Mouse (Mus musculus) myocyte (in vitro differentiated cells): Measurements from ENCODE around the gene Tma7. TPM values are rescaled to one million over a fixed set of nuclear protein-coding genes. Genes with fewer than 3 reads are reported as not detected.

Source experiments
- H3K27me3 ChIP-seq: one replicate; pipeline ENCODE4 v1.6.1; 2011; ENCODE audit not compliant: control insufficient read depth, insufficient read depth, insufficient read length
- H3K36me3 ChIP-seq: one replicate; pipeline ENCODE4 v1.6.1; 2011; ENCODE audit not compliant: control insufficient read depth, insufficient read depth
- H3K4me2 ChIP-seq: one replicate; pipeline ENCODE4 v1.6.1; 2011; ENCODE audit warnings: low read depth, control low read depth
- H3K4me3 ChIP-seq: one replicate; pipeline ENCODE4 v1.5.1; 2011; ENCODE audit warnings: mild to moderate bottlenecking, control low read depth, moderate library complexity
- H3K79me2 ChIP-seq: one replicate; pipeline ENCODE4 v1.6.1; 2011; ENCODE audit not compliant: control insufficient read depth, insufficient read depth
- H3ac ChIP-seq: one replicate; pipeline ENCODE4 v1.6.1; 2011; ENCODE audit not compliant: control insufficient read depth, insufficient read length
- CEBPB ChIP-seq: IDR thresholded peaks from 2 replicates; pipeline ENCODE4 v1.6.1; 2011; ENCODE audit warnings: mild to moderate bottlenecking, moderate library complexity; ENCODE audit not compliant: poor library complexity, insufficient read depth, severe bottlenecking
- E2F4 ChIP-seq: IDR thresholded peaks from one replicate; pipeline ENCODE4 v1.6.1; 2011; ENCODE audit warnings: mild to moderate bottlenecking, control low read depth, moderate library complexity; ENCODE audit not compliant: insufficient read depth
- MAX ChIP-seq: IDR thresholded peaks from one replicate; pipeline ENCODE4 v1.6.1; 2011; ENCODE audit warnings: low read depth, mild to moderate bottlenecking, control low read depth
- MYOD1 ChIP-seq, 3 experiments: IDR thresholded peaks; one replicate each; pipeline ENCODE4 v1.6.1; 2011; ENCODE audit warnings: control low read depth in 2 of 3, low read depth in 2 of 3, mild to moderate bottlenecking in 2 of 3, moderate library complexity in 1 of 3; ENCODE audit not compliant: insufficient read length in 2 of 3, control insufficient read depth in 1 of 3
- MYOG ChIP-seq, 3 experiments: IDR thresholded peaks; one replicate each; pipeline ENCODE4 v1.6.1; 2011; ENCODE audit warnings: control low read depth in 2 of 3, low read depth in 2 of 3, mild to moderate bottlenecking in 2 of 3; ENCODE audit not compliant: insufficient read length in 2 of 3, control insufficient read depth in 1 of 3, insufficient read depth in 1 of 3
- POLR2A ChIP-seq: IDR thresholded peaks from one replicate; pipeline ENCODE4 v1.6.1; 2011; ENCODE audit warnings: low read depth, mild to moderate bottlenecking, control low read depth, moderate library complexity; ENCODE audit not compliant: insufficient read length
- POLR2AphosphoS2 ChIP-seq: IDR thresholded peaks from one replicate; pipeline ENCODE4 v1.6.1; 2011; ENCODE audit warnings: low read depth, control low read depth; ENCODE audit not compliant: insufficient read length
- REST ChIP-seq: IDR thresholded peaks from one replicate; pipeline ENCODE4 v1.6.1; 2011; ENCODE audit warnings: mild to moderate bottlenecking, control low read depth, moderate library complexity; ENCODE audit not compliant: insufficient read depth, insufficient read length
- SRF ChIP-seq: IDR thresholded peaks from one replicate; pipeline ENCODE4 v1.6.1; 2011; ENCODE audit warnings: low read depth; ENCODE audit not compliant: control insufficient read depth, insufficient read length
- TCF12 ChIP-seq: IDR thresholded peaks from one replicate; pipeline ENCODE4 v1.6.1; 2011; ENCODE audit warnings: mild to moderate bottlenecking, control low read depth; ENCODE audit not compliant: poor library complexity, insufficient read depth, severe bottlenecking
- TCF3 ChIP-seq: IDR thresholded peaks from one replicate; pipeline ENCODE4 v1.6.1; 2011; ENCODE audit warnings: low read depth, control low read depth; ENCODE audit not compliant: insufficient read length
- USF1 ChIP-seq: IDR thresholded peaks from one replicate; pipeline ENCODE4 v1.6.1; 2011; ENCODE audit warnings: low read depth, mild to moderate bottlenecking, control low read depth, moderate library complexity
- polyA plus RNA-seq: library from polyadenylated mRNA; unstranded; fragments of >200 nt; fragmentation: generic; extraction: Trizol; gene quantifications from one replicate; pipeline ENCODE4 v1.2.1, GENCODE M21; 2012; ENCODE audit warnings: missing spikeins

Gene Tma7
- polyA plus RNA-seq, 1 experiment, result 271 TPM

DNA sequence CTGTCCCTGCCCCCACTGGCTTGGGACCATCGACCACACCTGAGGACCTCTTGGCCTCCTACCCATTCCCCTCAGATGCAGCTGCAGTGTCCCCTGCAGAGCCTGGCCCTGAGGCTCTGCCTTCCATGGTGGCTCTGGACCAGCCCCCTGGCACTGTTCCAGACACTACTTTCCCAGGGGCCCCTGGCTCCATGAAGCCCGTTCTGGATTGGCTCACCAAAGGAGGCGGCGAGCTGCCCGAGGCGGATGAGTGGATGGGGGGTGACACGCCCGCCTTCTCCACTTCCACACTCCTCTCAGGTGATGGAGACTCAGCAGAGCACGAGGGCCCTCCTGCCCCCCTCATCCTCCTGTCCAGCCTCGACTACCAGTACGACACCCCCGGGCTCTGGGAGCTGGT lies 22.6 kb upstream of the Tma7 start:
- no peaks in the 10 kb centered on the region for H3K36me3 ChIP-seq
- TF ChIP-seq SRF, result no peak
- TF ChIP-seq MYOD1 (IDR thresholded peaks at IDR 0.05; ENCODE audit: control insufficient read depth in 1 of 3, insufficient read length in 2 of 3, low read depth in 2 of 3), result no peak
- no peak for TF ChIP-seq USF1
- TF ChIP-seq CEBPB, result no peak
- no peak for TF ChIP-seq POLR2AphosphoS2
- no peak for TF ChIP-seq TCF3

DNA sequence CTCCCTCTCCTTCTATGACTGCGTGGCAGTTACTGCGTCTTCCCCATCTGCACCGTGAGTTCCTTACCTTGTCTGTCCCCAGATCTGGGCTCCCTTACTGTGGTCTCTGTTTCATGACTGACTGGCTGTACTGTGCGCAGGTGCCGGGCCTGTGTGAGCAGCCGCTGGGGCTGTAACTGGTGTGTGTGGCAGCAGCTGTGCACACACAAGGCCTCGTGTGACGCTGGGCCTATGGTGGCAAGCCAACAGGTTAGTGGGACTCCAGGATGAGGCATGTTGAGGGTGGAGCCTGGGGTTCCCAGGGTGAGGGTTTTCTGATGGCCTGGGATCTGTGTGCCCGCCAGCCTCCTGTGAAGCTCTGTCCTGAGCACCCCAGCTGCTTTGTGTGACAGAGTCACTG lies 21.7 kb upstream of the Tma7 start:
- TF ChIP-seq USF1, result no peak
- no peak for TF ChIP-seq MYOG (IDR thresholded peaks at IDR 0.05; ENCODE audit: control insufficient read depth in 1 of 3, insufficient read depth in 1 of 3, insufficient read length in 2 of 3, low read depth in 2 of 3)
- TF ChIP-seq TCF12, result no peak
- no peak for TF ChIP-seq POLR2AphosphoS2
- no peak for TF ChIP-seq REST
- no peak for TF ChIP-seq E2F4
- no peak for TF ChIP-seq TCF3
- no peak for TF ChIP-seq CEBPB
- no peak for TF ChIP-seq MYOD1 (IDR thresholded peaks at IDR 0.05; ENCODE audit: control insufficient read depth in 1 of 3, insufficient read length in 2 of 3, low read depth in 2 of 3)
- no peak for TF ChIP-seq SRF
- no peak for TF ChIP-seq MAX
- Histone ChIP-seq H3K4me2 (no peak overlapping the region), H3ac (no peak overlapping the region), H3K27me3 (no peaks in the 10 kb centered on the region), H3K36me3 (no peaks in the 10 kb centered on the region), H3K4me3 (no peak overlapping the region), H3K79me2 (no peaks in the 10 kb centered on the region)

More for the DNA sequence above, 22.6 kb upstream of the Tma7 start:
- Histone ChIP-seq H3K4me3 (no peak overlapping the region), H3K27me3 (no peaks in the 10 kb centered on the region), H3ac (no peak overlapping the region), H3K4me2 (no peak overlapping the region), H3K79me2 (no peaks in the 10 kb centered on the region)

DNA sequence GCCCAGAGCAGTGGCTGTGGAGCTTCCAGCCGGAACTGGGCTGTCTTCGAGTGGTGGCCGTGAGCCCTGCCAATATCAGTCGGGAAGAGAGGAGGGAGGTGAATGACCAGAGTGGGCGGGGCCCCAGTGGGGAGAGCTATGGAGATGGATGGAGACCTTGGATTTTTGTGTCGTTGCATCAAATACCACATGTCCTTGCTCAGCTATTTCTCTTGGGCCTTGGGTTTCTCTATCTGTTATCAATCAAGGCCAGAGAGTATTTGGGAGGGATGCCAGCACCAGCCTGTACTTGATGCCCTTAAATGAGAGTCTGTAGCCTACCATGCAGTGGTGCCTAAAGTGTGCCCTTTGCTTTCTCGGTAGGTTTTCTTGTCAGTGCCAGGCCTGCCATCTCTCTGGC lies 20.9 kb upstream of the Tma7 start:
- no peaks in the 10 kb centered on the region for H3K27me3 ChIP-seq

DNA sequence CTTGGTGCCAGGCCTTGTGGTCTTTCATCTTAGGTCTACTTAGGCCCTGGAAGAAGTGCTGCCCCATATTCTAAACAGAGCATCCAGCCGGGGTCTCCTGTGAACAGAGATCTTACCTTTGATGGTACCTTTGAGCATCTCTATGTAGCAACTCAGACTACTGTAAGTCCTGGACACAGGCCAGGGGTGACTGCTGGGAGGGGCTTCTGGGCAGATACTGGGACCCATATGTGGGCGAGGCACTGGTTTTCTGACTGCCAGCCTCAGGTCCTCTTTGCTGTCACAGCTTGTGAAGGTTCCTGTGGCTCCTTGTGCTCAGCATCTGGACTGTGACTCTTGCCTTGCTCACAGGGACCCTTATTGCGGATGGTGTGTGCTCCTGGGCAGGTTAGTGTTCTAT lies 20.2 kb upstream of the Tma7 start:
- no peaks in the 10 kb centered on the region for H3K27me3 ChIP-seq
- H3K36me3 ChIP-seq, result no peaks in the 10 kb centered on the region
- H3K4me2 ChIP-seq, result no peak overlapping the region
- no peaks in the 10 kb centered on the region for H3K79me2 ChIP-seq
- TF ChIP-seq POLR2A (no peak), CEBPB (no peak), MYOG (IDR thresholded peaks at IDR 0.05; ENCODE audit: control insufficient read depth in 1 of 3, insufficient read depth in 1 of 3, insufficient read length in 2 of 3, low read depth in 2 of 3) (no peak)
- H3ac ChIP-seq, result no peak overlapping the region
- H3K4me3 ChIP-seq, result no peak overlapping the region

More for the DNA sequence above, 20.9 kb upstream of the Tma7 start:
- Histone ChIP-seq H3K36me3 (no peaks in the 10 kb centered on the region), H3K4me3 (no peak overlapping the region), H3K4me2 (no peak overlapping the region), H3K79me2 (no peaks in the 10 kb centered on the region), H3ac (no peak overlapping the region)
- TF ChIP-seq TCF3, result no peak
- no peak for TF ChIP-seq MYOG (IDR thresholded peaks at IDR 0.05; ENCODE audit: control insufficient read depth in 1 of 3, insufficient read depth in 1 of 3, insufficient read length in 2 of 3, low read depth in 2 of 3)
- no peak for TF ChIP-seq MYOD1 (IDR thresholded peaks at IDR 0.05; ENCODE audit: control insufficient read depth in 1 of 3, insufficient read length in 2 of 3, low read depth in 2 of 3)
- no peak for TF ChIP-seq E2F4
- no peak for TF ChIP-seq USF1
- no peak for TF ChIP-seq REST
- no peak for TF ChIP-seq POLR2A
- no peak for TF ChIP-seq POLR2AphosphoS2
- TF ChIP-seq TCF12, result no peak
- no peak for TF ChIP-seq CEBPB
- no peak for TF ChIP-seq MAX
- no peak for TF ChIP-seq SRF

DNA sequence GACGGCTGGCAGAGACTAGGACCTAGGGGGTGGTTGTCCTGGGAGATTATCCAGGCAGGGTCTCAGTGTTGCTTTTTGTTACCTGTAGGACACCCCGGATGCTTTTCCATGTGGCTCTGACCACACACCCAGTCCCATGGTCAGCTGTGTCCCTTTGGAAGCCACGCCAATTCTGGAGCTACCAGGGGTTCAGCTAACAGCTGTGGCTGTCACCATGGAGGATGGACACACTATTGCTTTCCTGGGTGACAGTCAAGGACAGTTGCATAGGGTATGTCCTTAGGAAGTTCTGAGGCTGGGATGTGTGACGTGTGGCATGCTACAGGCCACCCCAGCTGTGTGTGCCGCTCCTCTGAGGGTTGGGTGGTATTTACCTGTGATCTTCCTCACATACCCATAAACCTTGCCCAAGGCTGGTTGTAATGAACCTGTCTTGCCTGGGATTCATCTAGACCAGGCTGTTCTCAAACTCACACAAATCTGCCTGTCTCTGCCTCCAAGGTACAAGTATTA lies 19.6 kb upstream of the Tma7 start:
- H3K79me2 ChIP-seq, result no peaks in the 10 kb centered on the region
- H3K4me2 ChIP-seq, result no peak overlapping the region
- TF ChIP-seq E2F4, result no peak
- TF ChIP-seq REST, result no peak
- no peak for TF ChIP-seq USF1
- TF ChIP-seq POLR2A, result no peak
- no peak for TF ChIP-seq SRF
- no peak for TF ChIP-seq POLR2AphosphoS2
- no peak for TF ChIP-seq TCF3
- TF ChIP-seq TCF12, result no peak
- TF ChIP-seq MYOG (IDR thresholded peaks at IDR 0.05; ENCODE audit: control insufficient read depth in 1 of 3, insufficient read depth in 1 of 3, insufficient read length in 2 of 3, low read depth in 2 of 3), result no peak
- TF ChIP-seq CEBPB, result no peak
- H3K27me3 ChIP-seq, result no peaks in the 10 kb centered on the region
- no peak overlapping the region for H3K4me3 ChIP-seq
- no peaks in the 10 kb centered on the region for H3K36me3 ChIP-seq
- H3ac ChIP-seq, result no peak overlapping the region
